Mouse (Mus musculus): ENCODE data around the gene Synpo2. TPM values are rescaled to one million over a fixed set of nuclear protein-coding genes. Genes with fewer than 3 reads are reported as not detected.
A peak's percentile ranks its signal among the peaks of the same experiment; 100 is the strongest.

The Synpo2 gene
- polyA plus RNA-seq, 1 experiment from 2014 or later = 19.9 TPM

DNA sequence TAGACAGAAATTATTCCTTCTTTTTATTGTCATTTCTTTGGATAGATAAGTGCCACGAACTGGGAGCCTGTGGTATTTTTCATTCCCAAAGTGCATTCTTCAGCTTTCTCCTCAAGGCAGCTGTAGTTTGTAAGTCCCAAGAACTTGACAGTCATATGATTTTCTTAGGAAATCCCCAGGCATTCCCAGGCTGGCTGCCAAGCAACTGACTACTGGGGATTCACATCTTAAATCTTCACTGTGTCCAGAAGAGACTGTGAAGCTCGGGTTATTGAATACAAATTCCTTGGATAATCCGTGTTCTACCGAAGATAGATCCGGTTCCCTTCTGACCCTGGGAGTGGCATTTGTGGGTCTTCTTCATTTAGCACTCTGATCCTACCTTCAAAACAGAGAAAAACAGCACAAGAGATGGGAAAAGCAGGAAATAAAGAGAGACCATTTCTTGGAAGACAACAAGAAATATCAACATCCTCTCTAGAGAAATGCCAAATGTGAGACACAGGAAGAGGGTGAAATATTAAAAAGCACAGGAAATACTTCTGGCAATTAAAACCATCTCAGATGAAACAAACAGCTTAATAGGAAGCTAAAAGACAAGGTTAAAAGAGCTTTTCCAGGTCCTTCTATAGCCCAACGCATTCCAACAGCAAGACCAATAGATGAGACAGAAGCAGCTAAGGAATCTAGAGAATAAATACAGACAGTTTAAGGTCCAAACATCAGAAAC lies 97.5 kb downstream of the Synpo2 start:
- Histone ChIP-seq H3K4me2 (replicated peaks; ENCODE audit: low read depth) (no peak overlapping the region), H3K27ac (replicated peaks) (peak overlapping the region; percentile 66; the same call in 1 of the 2 replicates), H3K4me3 (ENCODE audit: low read depth, low read length) (no peak overlapping the region), H3K4me1 (replicated peaks; ENCODE audit: control insufficient read depth, insufficient read depth) (no peaks in the 10 kb centered on the region), H3K36me3 (ENCODE audit: control insufficient read depth, insufficient read depth, low read length) (no peaks in the 10 kb centered on the region; the same call in 1 of the 2 replicates), H3K9ac (ENCODE audit: low read length) (no peak overlapping the region), H3K27me3 (ENCODE audit: control insufficient read depth, insufficient read depth, low read length) (no peaks in the 10 kb centered on the region), H3K9me3 (ENCODE audit: control insufficient read depth, low read length) (no peaks in the 10 kb centered on the region)
- TF ChIP-seq CTCF (IDR thresholded peaks at IDR 0.05; ENCODE audit: low read depth) (no peak), EP300 (optimal IDR thresholded peaks at IDR 0.05) (no peak)
- WGBS = 31% methylated on average over 6 of the region's 6 CpGs
- DNase-seq (ENCODE audit: low spot score) (peak; percentile 53), ATAC-seq (ENCODE audit: low FRiP score, low TSS enrichment) (no peak)

DNA sequence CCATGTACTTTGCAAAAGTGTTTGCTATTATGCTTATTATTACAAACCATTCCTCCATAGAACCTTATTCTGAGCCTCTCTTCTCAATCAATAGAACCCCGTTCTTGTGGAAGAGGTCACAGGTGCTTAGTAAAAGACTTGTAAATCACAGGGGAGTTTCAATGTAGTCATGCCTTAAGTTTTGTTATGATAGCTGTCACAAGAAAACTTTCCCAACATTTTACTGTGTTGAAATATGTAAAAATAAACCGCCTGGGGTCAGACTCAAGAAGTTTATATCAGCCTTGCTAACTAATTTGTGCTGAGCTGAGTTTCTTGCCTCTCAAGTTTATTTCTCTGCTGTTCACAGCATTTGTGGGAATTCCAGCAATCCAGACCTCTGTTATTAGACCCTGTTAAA lies 103.8 kb downstream of the Synpo2 start:
- no peaks in the 10 kb centered on the region for H3K36me3 ChIP-seq (ENCODE audit: control insufficient read depth, insufficient read depth, low read length)
- no peak for TF ChIP-seq CTCF (IDR thresholded peaks at IDR 0.05; ENCODE audit: low read depth)
- TF ChIP-seq EP300 (optimal IDR thresholded peaks at IDR 0.05) = no peak
- H3K4me2 ChIP-seq (replicated peaks; ENCODE audit: low read depth) = no peak overlapping the region
- no peak overlapping the region for H3K9ac ChIP-seq (ENCODE audit: low read length)
- no peak overlapping the region for H3K4me3 ChIP-seq (ENCODE audit: low read depth, low read length)
- WGBS = 44% methylated on average over 2 of the region's 2 CpGs
- no peak for DNase-seq (ENCODE audit: low spot score)
- ATAC-seq (ENCODE audit: low FRiP score, low TSS enrichment) = no peak
- H3K27me3 ChIP-seq (ENCODE audit: control insufficient read depth, insufficient read depth, low read length) = no peaks in the 10 kb centered on the region
- H3K27ac ChIP-seq (replicated peaks) = no peak overlapping the region
- no peaks in the 10 kb centered on the region for H3K9me3 ChIP-seq (ENCODE audit: control insufficient read depth, low read length)
- no peaks in the 10 kb centered on the region for H3K4me1 ChIP-seq (replicated peaks; ENCODE audit: control insufficient read depth, insufficient read depth)

DNA sequence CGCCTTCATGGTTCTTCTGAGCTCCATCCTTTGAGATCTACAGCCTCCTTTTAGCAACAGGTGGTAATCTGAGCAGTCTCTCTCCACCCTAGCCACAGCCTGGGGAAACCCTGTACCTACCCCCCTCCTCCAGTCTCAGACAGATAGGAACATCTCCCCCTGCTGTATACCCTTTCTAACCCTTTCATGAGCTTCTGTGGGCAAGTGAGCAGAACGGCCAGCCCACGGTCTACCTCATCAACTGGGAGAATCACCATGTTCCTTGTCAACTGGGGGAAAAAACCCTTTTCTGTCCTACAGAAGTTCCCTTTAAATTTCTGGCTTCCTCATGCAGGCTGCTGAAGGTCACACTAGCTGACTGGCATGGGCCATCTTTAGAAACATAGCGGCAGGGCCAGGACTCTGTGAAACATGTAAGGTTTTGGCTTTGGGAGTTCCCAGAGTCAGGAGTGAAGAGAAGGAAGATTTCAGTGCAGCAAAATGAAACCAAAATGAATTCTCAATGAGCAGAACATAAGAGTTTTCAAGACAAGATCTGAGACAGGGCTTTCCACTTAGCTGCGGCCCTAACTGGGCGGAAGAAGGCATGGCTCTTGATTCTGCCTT lies 104.7 kb downstream of the Synpo2 start:
- H3K4me1 ChIP-seq (replicated peaks; ENCODE audit: control insufficient read depth, insufficient read depth) = no peaks in the 10 kb centered on the region
- DNase-seq (ENCODE audit: low spot score) (no peak), ATAC-seq (ENCODE audit: low FRiP score, low TSS enrichment) (no peak)
- WGBS = 90% methylated on average over 6 of the region's 6 CpGs
- no peaks in the 10 kb centered on the region for H3K36me3 ChIP-seq (ENCODE audit: control insufficient read depth, insufficient read depth, low read length)
- no peak for TF ChIP-seq CTCF (IDR thresholded peaks at IDR 0.05; ENCODE audit: low read depth)
- no peak for TF ChIP-seq EP300 (optimal IDR thresholded peaks at IDR 0.05)
- H3K4me3 ChIP-seq (ENCODE audit: low read depth, low read length) = no peak overlapping the region
- no peaks in the 10 kb centered on the region for H3K27me3 ChIP-seq (ENCODE audit: control insufficient read depth, insufficient read depth, low read length)
- no peak overlapping the region for H3K27ac ChIP-seq (replicated peaks)
- H3K4me2 ChIP-seq (replicated peaks; ENCODE audit: low read depth) = no peak overlapping the region
- no peaks in the 10 kb centered on the region for H3K9me3 ChIP-seq (ENCODE audit: control insufficient read depth, low read length)
- H3K9ac ChIP-seq (ENCODE audit: low read length) = no peak overlapping the region

DNA sequence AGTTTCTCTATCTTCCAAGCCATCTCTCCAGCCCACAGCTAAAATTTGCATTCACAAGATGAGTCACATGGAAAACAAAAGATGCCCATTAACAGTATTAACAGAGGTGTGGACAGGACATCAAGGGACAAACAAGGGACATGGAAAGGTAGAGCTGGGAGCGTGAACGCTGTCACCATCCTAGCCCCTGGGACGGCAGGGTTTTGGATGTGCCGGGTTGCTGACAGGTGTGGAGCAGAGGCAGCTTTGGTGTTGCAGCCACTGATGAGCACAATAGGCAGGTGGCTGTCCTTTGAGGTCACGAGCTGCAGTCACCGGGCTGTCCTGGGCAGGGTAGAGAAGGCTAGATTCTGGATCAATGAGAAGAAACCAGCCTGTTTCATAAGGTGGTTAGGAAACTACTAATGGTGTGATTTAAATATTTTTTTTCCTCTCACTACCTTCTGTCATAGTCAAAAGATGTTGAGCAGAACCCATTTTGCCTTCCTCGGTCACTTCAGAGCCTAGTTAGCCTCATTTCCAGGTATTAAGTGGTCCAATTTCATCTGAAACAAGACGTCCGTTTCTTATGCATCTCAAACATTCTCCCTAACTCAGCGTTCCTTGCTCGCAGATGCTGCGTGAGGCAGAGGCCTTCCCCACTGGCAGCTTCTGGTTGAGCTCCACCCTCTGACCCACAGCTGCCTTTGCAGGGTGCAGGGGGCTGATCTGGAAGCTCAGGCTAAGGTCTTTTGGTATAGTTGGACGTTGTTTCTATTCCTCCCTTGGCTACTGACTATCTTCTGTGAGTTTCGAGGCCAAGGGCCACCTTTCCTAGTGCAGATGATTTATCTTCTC lies 105.4 kb downstream of the Synpo2 start:
- TF ChIP-seq CTCF (IDR thresholded peaks at IDR 0.05; ENCODE audit: low read depth) (no peak), EP300 (optimal IDR thresholded peaks at IDR 0.05) (no peak)

DNA sequence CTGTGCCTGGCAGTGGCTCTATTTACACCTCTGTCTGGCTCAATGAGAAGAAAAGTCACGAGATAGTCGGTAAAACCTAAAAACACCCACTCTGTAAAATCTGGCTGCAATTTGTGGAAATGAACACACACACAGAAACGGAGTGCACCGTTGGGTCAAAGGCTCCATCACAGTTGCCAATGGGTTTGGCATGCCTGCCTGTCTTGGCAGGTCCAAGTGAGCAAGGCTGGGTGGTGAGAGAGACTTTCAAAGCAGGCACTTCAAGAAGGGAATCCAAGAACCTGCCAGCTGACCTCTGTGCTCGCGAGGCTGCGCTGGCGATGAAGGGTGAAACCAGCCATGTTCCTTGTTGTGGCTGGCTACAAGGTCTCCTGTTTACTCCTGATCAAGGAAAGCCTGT lies 107.2 kb downstream of the Synpo2 start:
- Histone ChIP-seq H3K4me1 (replicated peaks; ENCODE audit: control insufficient read depth, insufficient read depth) (no peaks in the 10 kb centered on the region), H3K4me2 (replicated peaks; ENCODE audit: low read depth) (no peak overlapping the region), H3K36me3 (ENCODE audit: control insufficient read depth, insufficient read depth, low read length) (no peaks in the 10 kb centered on the region), H3K9me3 (ENCODE audit: control insufficient read depth, low read length) (no peaks in the 10 kb centered on the region), H3K27me3 (ENCODE audit: control insufficient read depth, insufficient read depth, low read length) (no peaks in the 10 kb centered on the region), H3K27ac (replicated peaks) (peak overlapping the region; percentile 45; the same call in 1 of the 2 replicates), H3K4me3 (ENCODE audit: low read depth, low read length) (no peak overlapping the region), H3K9ac (ENCODE audit: low read length) (no peak overlapping the region)
- ATAC-seq (ENCODE audit: low FRiP score, low TSS enrichment) (no peak), DNase-seq (ENCODE audit: low spot score) (no peak)
- WGBS = 48% methylated on average over 8 of the region's 8 CpGs
- TF ChIP-seq EP300 (optimal IDR thresholded peaks at IDR 0.05) (no peak), CTCF (IDR thresholded peaks at IDR 0.05; ENCODE audit: low read depth) (no peak)

More for the DNA sequence above, 105.4 kb downstream of the Synpo2 start:
- ATAC-seq (ENCODE audit: low FRiP score, low TSS enrichment) = no peak
- 78% methylated on average over 14 of the region's 14 CpGs for WGBS
- H3K4me3 ChIP-seq (ENCODE audit: low read depth, low read length) = no peak overlapping the region
- no peak overlapping the region for H3K9ac ChIP-seq (ENCODE audit: low read length)
- DNase-seq (ENCODE audit: low spot score) = no peak
- H3K36me3 ChIP-seq (ENCODE audit: control insufficient read depth, insufficient read depth, low read length) = no peaks in the 10 kb centered on the region
- H3K27me3 ChIP-seq (ENCODE audit: control insufficient read depth, insufficient read depth, low read length) = no peaks in the 10 kb centered on the region
- H3K27ac ChIP-seq (replicated peaks) = 0 out of 2 replicates have a peak overlapping the region, but pooled peaks have one; percentile 8
- H3K4me2 ChIP-seq (replicated peaks; ENCODE audit: low read depth) = no peak overlapping the region
- H3K4me1 ChIP-seq (replicated peaks; ENCODE audit: control insufficient read depth, insufficient read depth) = no peaks in the 10 kb centered on the region
- no peaks in the 10 kb centered on the region for H3K9me3 ChIP-seq (ENCODE audit: control insufficient read depth, low read length)
